Mouse (Mus musculus) CD8-positive naive resting alpha-beta T cell, adult 2 months (primary cell): ENCODE results near the gene Trim40.

ENCODE experiments used
- DNase-seq, 2 experiments: peaks; one replicate each; pipeline ENCODE4 v3.0.0; 2022; ENCODE audit warnings: low read depth in 2 of 2, low spot score in 2 of 2

The Trim40 gene

DNA sequence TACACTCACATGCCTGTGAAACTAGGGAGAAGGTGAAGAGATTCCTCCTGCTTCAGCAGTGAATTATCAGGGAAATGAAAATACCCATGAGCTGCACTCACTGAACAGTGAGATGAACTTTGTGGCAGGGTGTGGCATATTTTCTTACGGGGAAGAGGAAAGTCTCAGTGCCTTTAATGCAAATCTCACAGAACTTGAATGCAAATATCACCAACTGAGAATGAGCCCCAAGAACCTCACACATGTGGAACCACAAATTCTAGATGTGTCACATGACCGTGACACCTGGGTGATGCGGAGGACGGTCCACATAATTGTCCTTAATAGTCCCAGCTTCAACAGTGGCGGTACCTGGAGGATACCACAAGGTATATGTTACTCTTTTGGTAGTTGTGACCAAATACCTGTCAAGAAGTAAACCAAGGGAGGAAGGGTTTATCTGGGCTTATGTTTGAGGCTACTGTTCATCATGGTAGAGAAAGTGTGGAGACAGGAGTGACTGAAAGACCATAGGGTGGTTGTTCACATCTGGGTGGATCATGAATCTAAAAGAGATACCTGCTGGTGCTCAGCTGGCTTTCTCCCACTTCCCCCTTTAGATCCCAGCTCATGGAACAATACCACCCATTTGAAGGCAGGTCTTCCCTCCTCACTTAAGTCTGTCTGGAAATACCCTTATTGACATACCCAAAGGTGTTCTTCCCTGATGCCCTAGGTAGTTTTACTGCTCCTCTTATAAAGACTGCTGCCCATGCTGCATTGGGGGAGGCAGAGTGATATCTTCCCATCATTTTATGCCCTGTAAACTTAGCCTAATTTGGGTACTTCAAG lies at the start of gene Trim40:
TSS of gene Trim40 (minus strand) at position 51 of the 831 bp plus-strand sequence.
- DNase-seq: no peak

DNA sequence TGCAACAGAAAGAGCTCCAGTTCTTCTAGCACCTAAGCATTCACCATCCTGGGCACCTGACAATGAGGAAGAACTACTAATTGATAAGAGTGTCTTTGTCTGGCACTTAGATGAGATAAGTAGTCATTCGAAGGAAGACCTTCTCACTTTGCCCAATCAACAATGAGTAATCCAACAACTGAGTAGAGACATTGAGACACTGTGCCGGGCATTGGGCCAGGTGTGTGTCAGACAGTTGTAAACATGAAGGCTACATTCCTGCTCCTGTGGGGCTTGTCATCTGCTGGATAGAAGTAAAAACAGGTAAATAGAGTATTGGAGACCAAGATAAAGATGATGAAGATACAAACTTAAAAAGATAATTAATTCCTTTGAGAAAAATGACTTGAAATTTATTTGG lies 48.1 kb upstream of the Trim40 start:
- no peak for DNase-seq

DNA sequence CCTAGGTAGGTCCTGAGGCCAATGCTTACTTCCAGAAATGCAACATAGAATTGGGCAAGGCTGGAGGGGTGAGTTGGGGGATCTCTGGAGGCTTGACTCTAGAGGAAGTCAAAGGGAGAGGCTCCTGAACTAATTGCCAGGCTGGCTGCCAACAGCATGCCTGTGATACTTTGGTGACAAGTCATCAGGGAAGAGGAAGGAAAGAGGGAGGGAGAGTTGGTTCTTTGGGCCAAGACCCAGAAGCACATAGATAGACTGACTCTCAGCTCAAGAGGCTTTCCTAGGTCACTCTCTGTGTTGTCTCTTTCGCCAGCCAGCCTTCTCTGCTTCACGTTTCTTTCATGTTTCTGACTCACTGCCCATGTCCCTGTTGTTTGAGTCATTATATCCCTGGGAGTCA lies 41.9 kb upstream of the Trim40 start:
- no peak for DNase-seq

DNA sequence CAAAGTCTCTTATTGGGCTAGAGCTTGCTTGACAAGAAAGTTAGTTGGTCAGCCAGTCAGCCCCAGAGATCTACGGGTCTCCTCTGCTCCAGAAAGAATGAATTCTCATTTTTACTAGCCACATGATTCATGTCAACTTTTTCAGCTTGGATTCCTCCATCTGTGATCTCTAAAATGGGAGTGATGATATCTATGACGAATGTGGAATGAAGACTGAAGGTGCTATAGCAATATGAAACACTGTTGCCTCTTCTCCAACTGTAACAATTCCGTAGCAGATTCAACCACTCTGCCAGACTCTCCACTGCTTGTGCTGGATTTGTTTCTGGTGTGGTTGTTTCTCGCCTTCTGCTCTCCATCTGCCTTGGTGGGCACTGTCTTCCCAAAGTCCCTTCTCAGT lies 41.2 kb upstream of the Trim40 start:
- DNase-seq: no peak

DNA sequence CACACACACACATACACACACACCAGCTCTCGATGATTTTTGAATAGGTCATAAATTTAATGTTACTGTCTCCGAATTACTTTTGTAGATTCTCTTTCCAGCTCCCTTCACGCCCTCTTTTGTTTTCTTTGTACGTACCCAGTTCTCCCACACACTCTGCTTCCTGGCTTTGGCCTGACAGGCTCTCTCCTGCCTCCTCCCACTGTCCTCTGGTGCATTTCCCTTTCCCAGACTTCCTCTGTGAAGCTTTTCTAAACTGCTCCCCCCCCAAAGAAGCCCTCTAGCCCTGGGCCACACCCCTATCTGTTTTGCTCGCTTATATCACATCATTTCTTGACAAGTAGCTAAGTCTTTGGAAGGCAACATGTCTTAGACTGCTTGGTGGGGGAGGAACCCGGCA lies 40.3 kb upstream of the Trim40 start:
- DNase-seq: no peak

DNA sequence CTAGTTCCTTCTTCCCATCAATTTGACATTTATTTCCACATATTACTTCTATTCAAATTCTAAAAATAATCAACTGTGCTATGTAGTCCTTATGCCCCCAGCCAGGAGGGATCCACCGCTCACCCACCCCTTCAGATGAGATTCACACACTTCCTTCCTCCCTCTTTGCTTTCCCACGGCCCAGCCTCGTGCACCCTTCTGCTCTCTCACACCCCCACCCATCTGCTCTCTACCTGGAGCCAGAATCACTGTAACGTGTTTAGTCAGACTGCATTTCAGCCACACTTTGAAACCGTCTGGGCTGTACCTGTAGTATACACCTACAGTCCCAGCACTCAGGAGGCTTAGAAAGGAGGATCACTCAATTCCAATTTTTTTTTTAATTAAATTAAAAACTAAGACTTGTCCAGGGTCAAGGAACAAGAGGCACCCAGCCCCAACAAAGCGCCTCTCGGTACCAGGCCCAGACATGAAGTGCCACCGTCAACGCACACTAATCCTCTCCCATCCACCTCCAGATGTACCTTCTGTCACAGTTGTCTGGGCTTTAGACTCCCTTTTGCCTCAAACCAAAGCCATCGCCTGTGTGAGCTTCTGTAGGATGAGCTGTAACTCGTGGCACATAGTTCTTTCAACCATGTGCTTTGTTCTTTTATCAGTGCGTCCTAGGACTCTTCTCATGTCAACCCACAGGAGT lies 39.5 kb upstream of the Trim40 start:
- DNase-seq: no peak

DNA sequence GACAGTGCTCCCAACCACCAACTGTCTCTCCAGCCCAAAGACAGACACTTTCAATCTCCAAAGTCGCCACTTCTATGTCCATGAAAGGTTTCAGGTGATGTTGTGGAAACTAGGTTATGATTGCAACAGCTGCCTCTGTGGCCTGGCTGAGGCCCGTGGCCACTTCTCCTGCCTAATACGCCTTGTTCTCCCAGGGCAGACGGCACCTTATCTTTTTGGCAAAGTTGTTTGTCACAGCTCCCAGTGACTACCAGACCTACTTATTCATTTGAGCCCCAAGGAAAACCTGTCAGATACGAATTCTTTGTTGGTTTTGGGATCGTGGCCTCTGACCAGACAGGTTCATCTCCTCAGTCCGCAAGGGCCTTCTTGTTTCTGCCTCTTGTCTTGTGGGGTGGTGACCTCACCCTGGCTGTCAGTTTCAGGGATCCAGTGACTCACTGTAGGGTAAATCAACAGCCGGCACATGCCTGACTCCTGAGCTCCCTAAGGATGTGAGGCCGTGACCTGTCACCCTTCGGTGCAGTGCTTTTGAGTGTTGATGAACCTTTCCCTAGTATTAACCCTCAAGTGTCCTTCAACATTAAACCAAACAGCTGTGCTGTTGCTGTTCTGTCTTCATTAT lies 37.7 kb upstream of the Trim40 start:
- no peak for DNase-seq

DNA sequence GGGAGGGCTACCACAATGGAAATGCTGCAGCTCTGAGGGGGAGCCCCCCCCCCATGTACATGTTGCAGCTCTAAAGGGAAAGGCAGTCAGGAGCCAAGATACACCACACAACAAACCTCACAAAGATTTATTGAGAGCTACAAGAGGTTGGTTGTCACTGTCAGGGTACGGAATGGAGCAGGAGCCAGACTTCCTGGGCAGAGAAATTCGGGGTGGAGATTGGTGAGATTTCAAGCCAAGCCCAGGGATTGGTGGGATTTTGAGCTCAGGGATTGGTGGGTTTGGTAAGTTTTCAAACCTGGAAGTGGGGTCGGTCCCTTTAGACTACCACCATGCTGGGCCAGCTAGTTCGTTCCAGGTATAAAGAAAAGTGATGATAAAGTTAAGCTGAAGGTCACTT lies 33.6 kb upstream of the Trim40 start:
- DNase-seq: no peak

DNA sequence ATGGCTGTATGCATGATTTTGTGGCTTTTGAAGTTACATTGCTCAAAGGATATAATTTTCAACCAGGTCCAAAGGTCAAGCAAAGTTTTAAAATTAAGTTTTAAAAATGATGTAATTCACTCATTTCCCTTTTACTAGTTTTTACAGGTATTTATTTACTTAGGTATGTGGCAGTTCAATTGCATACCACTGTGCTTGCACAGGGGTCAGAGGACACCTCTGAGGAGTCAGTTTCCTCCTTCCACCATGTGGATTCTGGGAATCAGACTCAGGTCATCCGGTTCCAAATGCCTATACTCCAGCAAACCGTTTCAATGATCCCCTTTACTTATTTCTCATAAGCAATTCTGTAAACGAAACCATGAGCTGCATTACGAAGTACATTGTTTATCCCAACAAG lies 32.8 kb upstream of the Trim40 start:
- DNase-seq: no peak

DNA sequence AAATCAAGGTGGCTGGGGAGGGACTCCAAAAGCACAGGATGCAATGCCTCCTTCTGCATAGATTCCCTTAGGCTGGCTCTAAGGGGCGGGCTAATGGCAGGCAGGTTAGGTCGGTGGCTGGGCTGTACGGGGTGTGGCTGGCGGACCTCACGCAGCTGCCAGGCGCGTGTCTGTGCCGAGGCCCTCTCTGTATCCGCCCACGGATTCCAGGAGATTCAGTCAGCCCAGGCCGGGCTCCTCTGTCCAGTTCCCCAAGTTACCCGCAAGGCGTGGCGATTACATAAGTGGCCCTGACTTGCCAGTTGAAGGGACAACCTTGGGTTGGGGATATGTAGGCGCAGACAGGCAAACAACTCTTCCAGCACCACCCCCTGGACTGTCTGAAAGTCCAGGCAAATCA lies 30.3 kb upstream of the Trim40 start:
- DNase-seq: no peak

DNA sequence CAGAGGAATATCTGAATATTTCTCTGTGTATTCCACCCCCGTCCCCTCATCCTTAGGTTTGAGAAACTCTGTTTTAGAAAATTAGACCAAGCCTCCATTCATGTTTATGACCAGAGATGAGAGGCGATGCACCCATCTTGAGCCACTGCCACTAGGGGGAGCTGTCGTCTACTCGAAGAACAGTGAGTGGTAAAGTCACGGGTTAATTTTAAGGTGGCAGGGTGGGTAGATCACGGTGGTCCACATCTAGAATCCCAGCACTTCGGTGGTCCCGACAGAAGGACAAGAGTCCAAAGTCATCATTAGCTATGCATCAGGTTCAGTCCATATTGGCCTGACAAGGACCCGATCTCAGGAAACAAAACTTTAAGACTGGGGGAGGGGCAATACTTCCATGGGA lies 25.2 kb upstream of the Trim40 start:
- DNase-seq: peak; percentile 17 to 39

DNA sequence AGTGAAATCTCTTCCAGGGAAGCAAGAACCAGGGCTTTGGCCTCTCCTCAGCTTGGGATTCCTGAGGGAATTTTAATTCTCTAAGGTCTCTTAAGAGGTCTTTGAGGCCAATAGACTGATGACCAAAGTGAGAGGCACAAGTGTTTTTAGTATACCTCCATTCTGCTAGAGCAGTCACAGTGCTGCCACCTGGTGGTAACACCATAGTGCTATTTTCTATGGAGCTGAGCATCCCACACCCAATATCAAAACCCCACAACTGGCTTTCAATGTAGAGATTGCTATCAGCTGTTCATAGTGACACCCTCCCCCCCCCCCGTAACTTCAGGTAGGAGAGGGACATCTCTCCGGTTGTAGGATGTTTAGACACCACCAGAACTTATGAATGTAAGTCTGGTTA lies 24.2 kb upstream of the Trim40 start:
- DNase-seq: peak; percentile 44 to 73

DNA sequence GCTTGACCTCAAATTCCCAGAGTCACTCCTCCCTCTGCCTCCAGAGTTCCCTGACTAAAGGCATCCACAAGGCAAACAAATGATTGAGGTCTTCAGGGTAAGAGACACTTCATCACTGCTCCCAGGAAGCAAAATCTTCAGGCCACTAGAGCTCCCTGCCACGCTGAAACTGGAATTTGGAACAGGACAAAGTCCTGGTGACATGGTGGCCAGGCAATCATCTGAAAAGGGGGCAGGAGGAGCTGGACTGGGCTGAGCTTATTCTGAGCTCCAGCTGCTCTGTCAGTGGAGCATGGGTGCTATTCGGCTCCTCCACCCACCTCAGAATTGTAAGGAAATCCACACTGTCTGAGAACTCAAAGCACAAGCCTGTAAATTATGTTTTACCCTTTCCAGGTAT lies 22.1 kb upstream of the Trim40 start:
- no peak for DNase-seq

DNA sequence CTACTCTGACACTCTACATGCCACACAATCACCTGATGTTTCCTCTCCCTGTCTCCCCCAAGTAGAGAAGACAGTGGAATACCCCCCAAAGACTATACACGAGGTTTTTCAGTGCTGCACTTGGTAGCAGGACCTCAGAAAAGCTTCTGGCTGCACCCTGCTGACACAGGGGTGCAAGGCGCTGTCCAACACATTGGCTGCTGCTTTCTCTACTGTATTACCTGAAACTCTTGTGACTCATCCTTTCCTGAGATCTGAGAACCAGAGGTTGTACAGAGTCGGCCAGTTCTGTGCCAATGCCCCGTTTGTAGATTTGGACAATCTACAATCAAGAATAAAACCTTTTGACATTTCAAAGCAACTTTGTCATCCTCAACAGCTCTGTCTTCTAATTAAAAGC lies 19.9 kb upstream of the Trim40 start:
- no peak for DNase-seq

DNA sequence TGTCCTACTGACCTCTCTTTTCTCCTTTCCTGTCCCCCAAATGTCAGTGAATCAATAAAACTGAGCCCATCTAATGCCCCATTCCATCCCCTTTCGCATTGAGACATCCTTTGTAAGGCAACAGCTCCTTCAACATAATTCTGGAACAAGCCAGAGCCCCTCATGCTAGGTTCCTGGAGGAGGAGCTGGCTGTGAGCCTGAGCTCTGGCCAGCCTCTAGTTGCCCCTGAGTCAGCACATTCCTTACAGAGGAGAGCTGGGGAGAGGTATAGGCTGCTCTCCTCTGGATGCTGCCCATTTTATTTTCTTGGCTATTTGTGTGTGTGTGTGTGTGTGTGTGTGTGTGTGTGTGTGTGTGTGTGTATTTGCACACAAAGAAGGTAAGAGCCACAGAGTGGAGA lies 18.3 kb upstream of the Trim40 start:
- no peak for DNase-seq

DNA sequence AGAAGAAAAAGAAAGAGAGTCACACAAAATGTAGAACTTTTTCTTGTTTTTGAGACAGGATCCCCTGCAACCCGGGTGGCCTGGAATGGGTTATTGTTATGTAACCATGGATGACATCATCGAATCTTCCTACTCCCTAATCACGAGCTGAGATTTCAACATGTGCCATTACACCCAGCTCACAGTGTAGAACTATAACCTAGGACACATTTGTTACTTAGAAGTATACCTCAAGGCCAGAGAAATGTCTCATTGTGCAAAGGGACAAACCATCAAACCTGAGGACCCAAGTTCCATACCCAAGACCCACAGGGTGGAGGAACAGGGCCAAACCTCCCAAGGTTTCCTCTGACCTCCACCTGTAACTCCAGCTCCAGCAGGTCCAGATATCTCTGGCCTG lies 13.7 kb upstream of the Trim40 start:
- DNase-seq: no peak

DNA sequence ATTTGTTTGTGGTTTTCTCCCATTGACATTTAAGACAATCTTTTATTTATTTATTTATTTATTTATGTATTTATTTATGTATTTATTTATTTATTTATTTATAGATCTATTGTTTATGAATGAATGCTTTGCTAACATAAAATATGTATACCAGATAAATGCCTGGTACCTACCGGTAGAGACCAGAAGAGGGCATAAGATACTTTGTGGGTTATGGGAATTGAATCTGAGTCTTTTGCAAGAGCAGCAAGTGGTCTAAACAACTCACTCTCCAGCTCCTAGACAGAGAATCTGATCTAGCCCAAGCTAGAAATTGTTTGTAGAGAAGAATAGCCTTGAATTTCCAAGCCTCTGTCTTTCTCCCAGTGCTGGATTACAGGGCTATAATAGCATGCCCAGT lies 10.8 kb upstream of the Trim40 start:
- DNase-seq: no peak

DNA sequence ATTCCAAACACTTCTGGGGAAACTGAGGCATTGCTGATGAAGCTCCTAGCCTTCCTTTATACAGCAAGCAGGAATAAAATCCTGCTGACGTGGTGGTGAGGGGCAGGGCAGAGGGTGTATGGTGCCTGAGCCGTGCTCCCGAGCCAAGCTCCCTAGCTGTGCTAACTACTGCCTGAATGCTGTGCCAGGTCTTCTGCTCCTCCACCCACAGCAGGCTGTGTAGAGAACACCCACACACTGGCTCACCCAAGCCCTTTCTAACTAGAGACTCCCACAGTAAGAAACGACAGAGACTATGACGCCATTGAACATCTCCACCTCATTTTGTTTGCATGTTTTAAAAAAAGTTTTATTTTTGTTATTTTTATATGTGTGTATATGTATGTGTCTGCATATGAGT lies 10.1 kb upstream of the Trim40 start:
- DNase-seq: no peak

DNA sequence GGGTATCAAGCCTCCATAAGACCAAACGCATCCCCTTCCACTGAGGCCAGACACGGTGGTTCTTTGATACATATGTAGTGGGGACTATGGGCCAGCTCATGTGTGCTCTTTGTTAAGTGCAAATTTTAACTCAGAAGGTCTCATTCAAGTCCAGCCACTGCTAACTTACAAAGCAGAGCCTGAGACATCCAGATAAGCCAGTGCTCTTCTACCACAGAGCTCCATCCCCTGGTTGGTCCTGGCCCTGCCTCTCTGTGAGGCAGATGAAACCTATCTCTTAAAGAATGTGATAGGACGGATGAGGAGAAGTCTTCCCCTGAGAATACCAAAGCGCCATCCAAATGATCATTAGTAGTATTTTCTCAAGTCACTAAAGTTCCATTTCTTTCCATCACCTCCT lies 9.5 kb upstream of the Trim40 start:
- DNase-seq: no peak

DNA sequence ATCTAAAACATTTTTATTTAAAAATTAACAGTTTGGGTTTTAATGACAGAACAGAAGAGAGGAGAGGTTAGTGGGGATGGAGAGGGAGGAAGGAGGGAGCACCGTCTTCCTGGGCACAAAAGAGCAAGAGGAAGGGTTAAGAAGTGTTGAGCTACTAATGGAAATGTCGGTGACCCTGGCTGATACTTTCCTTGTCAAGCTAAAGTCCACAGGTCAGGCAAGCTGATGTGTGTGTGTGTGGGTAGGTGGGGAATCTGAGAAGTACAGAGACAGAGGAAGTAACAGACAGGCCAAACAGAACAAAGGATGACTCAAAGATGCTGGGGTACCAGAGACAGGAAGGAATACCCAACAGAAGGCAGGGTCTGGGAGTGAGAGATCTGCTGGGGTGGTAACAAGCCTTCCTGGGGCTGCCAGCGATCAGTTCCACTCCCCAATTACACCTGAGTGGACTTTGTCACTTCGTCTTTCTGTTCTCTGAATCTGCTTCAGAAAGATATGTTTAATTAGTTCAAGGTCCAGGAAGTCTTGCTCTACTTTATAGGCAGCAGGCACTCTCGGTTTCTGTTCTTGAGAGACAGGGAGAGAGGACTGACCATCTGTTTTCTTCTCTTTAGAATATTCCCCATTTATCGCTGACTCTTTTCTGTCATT lies 7.8 kb upstream of the Trim40 start, which contains the start of gene Trim31:
TSS of gene Trim31 (plus strand) at position 567 of the 654 bp plus-strand sequence.
- no peak for DNase-seq

DNA sequence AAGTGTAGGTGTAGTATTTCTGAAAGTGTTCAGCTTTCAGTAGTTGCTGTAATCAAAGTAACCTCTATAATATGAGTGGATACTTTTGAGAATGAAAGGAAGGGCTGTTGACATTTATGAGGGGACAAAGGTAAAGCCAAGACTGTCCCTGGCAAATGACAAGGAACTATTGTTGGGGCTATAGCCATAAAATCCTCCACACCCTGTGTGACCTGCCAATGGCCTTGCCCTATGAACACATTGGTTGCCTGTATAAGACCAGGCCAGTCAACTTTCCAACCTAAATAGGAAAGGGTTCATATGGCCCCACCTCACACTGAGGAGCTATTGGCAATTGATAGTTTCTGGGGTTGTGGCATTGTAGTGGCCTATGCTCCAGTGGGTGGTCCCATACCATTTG lies 7.1 kb upstream of the Trim40 start:
- no peak for DNase-seq

DNA sequence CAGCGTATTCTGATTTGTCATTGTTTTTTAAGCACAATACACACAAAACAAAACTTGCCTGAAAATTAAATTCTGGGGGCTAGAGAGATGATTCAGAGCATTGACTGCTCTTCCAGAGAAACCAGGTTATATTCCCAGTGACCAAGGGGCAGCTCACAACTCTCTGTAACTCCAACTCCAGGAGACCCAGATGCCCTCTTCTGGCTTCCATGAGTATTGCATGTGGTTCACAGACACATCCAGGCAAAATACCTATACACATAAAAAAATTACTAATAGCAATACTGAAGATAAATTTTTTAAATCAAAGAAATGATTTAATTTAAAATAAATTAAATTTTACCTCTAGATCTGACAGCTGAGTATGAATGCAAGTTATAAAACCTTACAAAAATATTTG lies 6.7 kb upstream of the Trim40 start:
- no peak for DNase-seq
